Mouse (Mus musculus): ENCODE results near the gene Pnp. TPM values are rescaled to one million over a fixed set of nuclear protein-coding genes. Genes with fewer than 3 reads are reported as not detected.
A peak's percentile ranks its signal among the peaks of the same experiment; 100 is the strongest.
"Not testable (repeated sequence)": the region's sequence is repeated elsewhere in the genome, so short reads cannot be mapped to it uniquely, and the experiment has no call there.

Gene Pnp
- polyA plus RNA-seq, 1 experiment from 2014 or later: 48.8 TPM

GRCm38 (mm10) chr14:50936649-50937048, 5.8 kb downstream of the Pnp start:
- Histone ChIP-seq H3K27me3 (no peaks in the 10 kb centered on the region), H3K4me1 (no peaks in the 10 kb centered on the region), H3K9ac (no peak overlapping the region), H3K9me3 (no peaks in the 10 kb centered on the region), H3K4me2 (replicated peaks) (no peak overlapping the region), H3K4me3 (no peak overlapping the region), H3K36me3 (no peaks in the 10 kb centered on the region), H3K27ac (no peak overlapping the region)
- 67% methylated on average over 1 of the region's 1 CpGs for WGBS
- ATAC-seq (ENCODE audit: insufficient number of reproducible peaks, insufficient read depth, low FRiP score, low TSS enrichment): no peak

DNA sequence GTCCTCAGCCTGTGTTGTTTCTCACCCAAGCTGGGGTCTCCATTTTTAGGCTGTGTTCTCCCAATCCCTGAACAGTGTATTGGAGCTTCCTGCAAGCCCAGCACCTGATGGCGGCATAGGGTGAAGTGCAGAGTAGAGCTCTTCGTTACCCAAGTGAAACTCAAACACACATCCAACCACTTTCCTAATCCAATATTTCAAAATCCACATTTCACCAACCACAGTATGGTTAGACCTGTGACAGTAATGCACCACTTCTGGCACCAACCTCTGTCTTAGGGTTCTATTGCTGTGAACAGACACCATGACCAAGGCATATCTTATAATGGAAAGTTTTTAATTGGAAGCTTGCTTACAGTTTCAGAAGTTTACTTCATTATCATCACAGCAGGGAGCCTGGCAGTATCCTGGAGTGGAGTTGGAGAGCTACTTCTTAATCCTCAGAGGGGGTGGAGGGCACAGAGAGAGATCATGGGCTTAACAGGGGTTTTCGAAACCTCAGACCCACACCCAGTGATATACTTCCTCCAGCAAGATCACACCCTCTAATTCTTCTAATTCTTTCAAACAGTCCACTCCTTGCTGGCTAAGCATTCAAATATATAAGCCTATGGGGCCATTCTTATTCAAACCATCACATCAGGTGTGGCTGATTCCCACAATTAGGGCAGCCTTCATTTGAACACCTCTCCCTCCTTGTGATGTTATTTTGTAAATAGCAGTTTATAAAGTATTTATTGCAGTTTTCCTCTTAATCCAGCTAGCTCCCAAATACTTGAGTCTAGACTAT, 7.4 kb downstream of the Pnp start:
- WGBS: 89% methylated on average over 3 of the region's 3 CpGs
- no peak overlapping the region for H3K27ac ChIP-seq
- no peaks in the 10 kb centered on the region for H3K27me3 ChIP-seq
- H3K9me3 ChIP-seq: no peaks in the 10 kb centered on the region
- H3K4me3 ChIP-seq: no peak overlapping the region
- H3K4me1 ChIP-seq: no peaks in the 10 kb centered on the region
- H3K36me3 ChIP-seq: no peaks in the 10 kb centered on the region
- no peak for ATAC-seq (ENCODE audit: insufficient number of reproducible peaks, insufficient read depth, low FRiP score, low TSS enrichment)
- no peak overlapping the region for H3K4me2 ChIP-seq (replicated peaks)
- H3K9ac ChIP-seq: no peak overlapping the region

GRCm38 (mm10) chr14:50938940-50939339, 8.1 kb downstream of the Pnp start:
- no peaks in the 10 kb centered on the region for H3K36me3 ChIP-seq
- 38% methylated on average over 2 of the region's 2 CpGs for WGBS
- H3K4me3 ChIP-seq: no peak overlapping the region
- H3K27ac ChIP-seq: no peak overlapping the region
- H3K4me2 ChIP-seq (replicated peaks): no peak overlapping the region
- H3K9ac ChIP-seq: no peak overlapping the region
- no peaks in the 10 kb centered on the region for H3K9me3 ChIP-seq
- H3K4me1 ChIP-seq: no peaks in the 10 kb centered on the region
- no peaks in the 10 kb centered on the region for H3K27me3 ChIP-seq
- ATAC-seq (ENCODE audit: insufficient number of reproducible peaks, insufficient read depth, low FRiP score, low TSS enrichment): no peak

DNA sequence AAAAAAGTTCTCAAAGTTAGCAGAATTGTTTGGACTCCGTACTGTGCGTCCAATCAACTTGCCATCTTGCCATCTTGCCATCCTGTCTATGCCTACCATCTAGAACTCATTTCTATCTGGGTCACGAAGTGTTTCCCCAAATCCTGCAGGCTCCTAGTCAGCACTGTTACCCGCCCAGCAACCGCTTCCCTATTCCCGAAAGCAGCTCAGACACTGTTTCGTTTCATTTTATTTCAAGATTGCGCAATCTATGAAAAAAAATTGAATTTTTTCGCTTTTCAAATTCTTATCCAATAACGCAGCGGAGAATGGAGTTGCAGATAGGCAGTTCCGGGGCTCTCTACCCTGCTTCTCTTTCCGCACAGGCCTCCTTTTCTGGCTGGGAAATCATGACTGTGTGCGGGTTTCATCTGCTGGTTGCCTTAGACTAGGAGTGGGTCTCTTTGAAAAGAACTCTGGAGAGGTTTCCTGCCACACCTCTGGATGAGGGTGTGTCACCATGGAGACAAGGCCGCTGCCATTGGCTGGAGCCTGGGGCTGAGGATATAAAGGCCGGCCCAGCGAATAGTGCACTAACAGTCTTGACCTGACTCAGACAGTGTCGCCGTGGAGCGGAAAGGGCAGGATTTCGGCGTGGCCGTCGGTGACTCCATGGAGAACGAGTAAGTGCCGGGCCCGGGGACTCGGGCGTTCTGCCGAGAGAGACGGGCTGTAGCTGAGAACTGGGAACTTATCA, 13.2 kb downstream of the Pnp start, which contains the start of gene Gm49342:
Gene Gm49342, plus strand, starts transcription at position 586 of the 736 bp plus-strand sequence.
- Histone ChIP-seq H3K4me2 (replicated peaks) (peak within 1 kb of the TSS; percentile 65), H3K36me3 (no peaks in the 10 kb centered on the region), H3K9me3 (no peaks in the 10 kb centered on the region), H3K4me1 (no peaks in the 10 kb centered on the region), H3K27ac (peak within 1 kb of the TSS; percentile 86), H3K27me3 (no peaks in the 10 kb centered on the region), H3K9ac (peak within 1 kb of the TSS; percentile 62), H3K4me3 (peak within 1 kb of the TSS; percentile 42)
- WGBS: 19% methylated on average over 31 of the region's 31 CpGs
- ATAC-seq (ENCODE audit: insufficient number of reproducible peaks, insufficient read depth, low FRiP score, low TSS enrichment): peak; percentile 96

- Histone ChIP-seq H3K4me2 (replicated peaks) (peak overlapping the region; percentile 65), H3K27ac (peak overlapping the region; percentile 86), H3K9ac (peak overlapping the region; percentile 62), H3K4me3 (peak overlapping the region; percentile 42)
- H3K9me3 ChIP-seq, H3K27me3 ChIP-seq, H3K36me3 ChIP-seq, H3K4me1 ChIP-seq: not testable (repeated sequence)
- under 1% methylated on average over 15 of the region's 15 CpGs for WGBS
- peak; percentile 96 for ATAC-seq (ENCODE audit: insufficient number of reproducible peaks, insufficient read depth, low FRiP score, low TSS enrichment)
Measured at GRCm38 (mm10) chr14:50944668-50945033, 13.8 kb downstream of the Pnp start.

GRCm38 (mm10) chr14:50945081-50945480, 14.2 kb downstream of the Pnp start:
- H3K4me2 ChIP-seq (replicated peaks): peak overlapping the region; percentile 65
- H3K9ac ChIP-seq: peak overlapping the region; percentile 62
- WGBS: 8% methylated on average over 6 of the region's 6 CpGs
- not testable (repeated sequence) for H3K36me3 ChIP-seq; H3K27me3 ChIP-seq; H3K4me1 ChIP-seq; H3K9me3 ChIP-seq; ATAC-seq (ENCODE audit: insufficient number of reproducible peaks, insufficient read depth, low FRiP score, low TSS enrichment)
- peak overlapping the region; percentile 86 for H3K27ac ChIP-seq
- peak overlapping the region; percentile 42 for H3K4me3 ChIP-seq

GRCm38 (mm10) chr14:50945526-50945925, 14.6 kb downstream of the Pnp start:
- not testable (repeated sequence) for H3K27me3 ChIP-seq; ATAC-seq (ENCODE audit: insufficient number of reproducible peaks, insufficient read depth, low FRiP score, low TSS enrichment); H3K4me1 ChIP-seq; H3K36me3 ChIP-seq; H3K9me3 ChIP-seq; H3K9ac ChIP-seq; H3K27ac ChIP-seq
- peak overlapping the region; percentile 42 for H3K4me3 ChIP-seq
- peak overlapping the region; percentile 65 for H3K4me2 ChIP-seq (replicated peaks)
- WGBS: 30% methylated on average over 3 of the region's 3 CpGs

DNA sequence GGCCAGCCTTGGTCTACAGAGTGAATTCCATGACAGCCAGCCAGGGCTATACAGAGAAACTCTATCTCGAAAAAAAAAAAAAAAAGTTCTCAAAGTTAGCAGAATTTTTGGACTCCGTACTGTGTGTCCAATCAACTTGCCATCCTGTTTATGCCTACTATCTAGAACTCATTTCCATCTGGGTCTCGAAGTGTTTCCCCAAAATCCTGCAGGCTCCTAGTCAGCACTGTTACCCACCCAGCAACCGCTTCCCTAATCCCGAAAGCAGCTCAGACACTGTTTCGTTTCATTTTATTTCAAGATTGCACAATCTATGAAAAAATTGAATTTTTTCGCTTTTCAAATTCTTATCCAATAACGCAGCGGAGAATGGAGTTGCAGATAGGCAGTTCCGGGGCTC, 24.6 kb downstream of the Pnp start:
- H3K27me3 ChIP-seq: no peaks in the 10 kb centered on the region
- H3K9me3 ChIP-seq: no peaks in the 10 kb centered on the region
- H3K27ac ChIP-seq: no peak overlapping the region
- 89% methylated on average over 10 of the region's 10 CpGs for WGBS
- no peak overlapping the region for H3K4me3 ChIP-seq
- no peaks in the 10 kb centered on the region for H3K4me1 ChIP-seq
- no peak for ATAC-seq (ENCODE audit: insufficient number of reproducible peaks, insufficient read depth, low FRiP score, low TSS enrichment)
- H3K4me2 ChIP-seq (replicated peaks): no peak overlapping the region
- no peak overlapping the region for H3K9ac ChIP-seq
- H3K36me3 ChIP-seq: peaks cover 8% of the 10 kb centered on the region

- not testable (repeated sequence) for H3K36me3 ChIP-seq, H3K9me3 ChIP-seq, H3K27ac ChIP-seq, H3K27me3 ChIP-seq, H3K4me1 ChIP-seq, H3K9ac ChIP-seq
- peak within 1 kb of the TSS; percentile 36 for H3K4me2 ChIP-seq (replicated peaks)
- peak; percentile 75 for ATAC-seq (ENCODE audit: insufficient number of reproducible peaks, insufficient read depth, low FRiP score, low TSS enrichment)
- WGBS: 6% methylated on average over 18 of the region's 19 CpGs
- 0 out of 2 replicates have a peak within 1 kb of the TSS, but pooled peaks have one; percentile 4 for H3K4me3 ChIP-seq
Measured at GRCm38 (mm10) chr14:50955942-50956508, 25.1 kb downstream of the Pnp start, which contains the start of gene Pnp2. Pnp2 (plus strand) TSS chr14:50955992.

DNA sequence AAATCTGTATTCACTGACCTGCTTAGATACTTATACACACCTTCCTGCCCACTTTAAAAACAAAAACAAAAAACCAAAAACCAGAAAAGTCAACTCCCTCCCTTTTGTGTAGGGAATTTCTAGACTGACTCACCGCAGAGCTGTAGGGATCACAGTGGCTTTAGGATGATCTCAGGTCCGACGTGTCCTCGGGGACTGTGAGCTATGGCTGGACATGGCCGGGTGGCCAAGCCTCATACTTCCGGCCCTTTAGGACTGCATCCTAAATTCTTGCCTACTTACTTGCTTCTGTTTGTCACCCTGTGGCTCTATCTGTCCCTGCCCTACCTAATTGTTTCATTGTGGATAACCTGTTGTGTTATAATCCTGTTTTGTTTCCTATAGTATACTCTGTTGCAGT, 25.8 kb downstream of the Pnp start:
- H3K4me3 ChIP-seq; H3K36me3 ChIP-seq; H3K4me1 ChIP-seq; H3K27ac ChIP-seq; H3K9ac ChIP-seq; ATAC-seq (ENCODE audit: insufficient number of reproducible peaks, insufficient read depth, low FRiP score, low TSS enrichment); H3K27me3 ChIP-seq; H3K9me3 ChIP-seq; H3K4me2 ChIP-seq (replicated peaks): not testable (repeated sequence)
- 76% methylated on average over 6 of the region's 6 CpGs for WGBS

GRCm38 (mm10) chr14:50957146-50957545, 26.3 kb downstream of the Pnp start:
- H3K9me3 ChIP-seq; H3K27ac ChIP-seq; H3K4me2 ChIP-seq (replicated peaks); H3K27me3 ChIP-seq; H3K9ac ChIP-seq; H3K36me3 ChIP-seq; ATAC-seq (ENCODE audit: insufficient number of reproducible peaks, insufficient read depth, low FRiP score, low TSS enrichment); H3K4me3 ChIP-seq; H3K4me1 ChIP-seq: not testable (repeated sequence)
- WGBS: 69% methylated on average over 3 of the region's 3 CpGs

Measured in embryonic facial prominence, embryonic 12.5 days (tissue).